Mouse (Mus musculus) Patski (cell line): ENCODE measurements at regions not wholly inside any gene's neighbourhood (a gene's known extent, or its start where the extent isn't known, plus 50 kb on each side); places are given as distances from the start of the nearest gene placed in this dataset.

Experiments used
- ATAC-seq: fragments of 100-300 bp; one replicate; pipeline ENCODE4 v1.8.0; 2021
- CTCF ChIA-PET: fragments of 350-600 bp; sonication (Branson Sonifier 250); formaldehyde crosslinking; loops from one replicate; lab custom pipeline; 2022; ENCODE audit warnings: inconsistent platforms; lab: Charles Lee
- POLR2A ChIA-PET: fragments of 350-600 bp; sonication (Branson Sonifier 250); formaldehyde crosslinking; loops from one replicate; lab custom pipeline; 2022; ENCODE audit warnings: antibody characterized with exemption, inconsistent platforms; lab: Charles Lee
- DNase-seq: peaks from one replicate; pipeline ENCODE4 v3.0.0-alpha.2; 2011; ENCODE audit warnings: low read depth, low spot score
- H3K27me3 ChIP-seq: fragments of 371-371 bp; one replicate; pipeline ENCODE4 v1.5.1; 2021
- CTCF ChIP-seq: fragments of 100-300 bp; IDR thresholded peaks from one replicate; pipeline ENCODE4 v1.5.1; 2021
- in situ Hi-C: fragments of 300-500 bp; cut with MboI; formaldehyde crosslinking; loops from 3 replicates; pipeline ENCODE4 v1.11.1; 2018; ENCODE audit warnings: low pct_unique_long_range_greater_than_20kb, mixed read lengths

- no peak for ATAC-seq
Measured at GRCm38 (mm10) chr12:50071797-50072196, 577.1 kb downstream of the Prkd1 start.

GRCm38 (mm10) chr12:50072359-50072758, 576.5 kb downstream of the Prkd1 start:
- DNase-seq = no peak
- no peak for TF ChIP-seq CTCF
- ChIA-PET CTCF (no interaction called here), POLR2A (no interaction called here)
- in situ Hi-C loops = no loop called here
- no peak for ATAC-seq
- H3K27me3 ChIP-seq = peaks cover 3% of the 10 kb centered on the region

More at GRCm38 (mm10) chr12:50071797-50072196, 577.1 kb downstream of the Prkd1 start:
- in situ Hi-C loops = no loop called here
- DNase-seq = no peak
- H3K27me3 ChIP-seq = peaks cover 3% of the 10 kb centered on the region
- CTCF ChIA-PET = no interaction called here
- no peak for TF ChIP-seq CTCF
- POLR2A ChIA-PET = no interaction called here

GRCm38 (mm10) chr12:50073684-50074083, 575.2 kb downstream of the Prkd1 start:
- CTCF ChIA-PET = no interaction called here
- in situ Hi-C loops = no loop called here

GRCm38 (mm10) chr12:50081157-50081556, 567.7 kb downstream of the Prkd1 start:
- DNase-seq = no peak
- no peak for TF ChIP-seq CTCF
- CTCF ChIA-PET = no interaction called here
- in situ Hi-C loops = no loop called here
- peaks cover 11% of the 10 kb centered on the region for H3K27me3 ChIP-seq
- no peak for ATAC-seq
- POLR2A ChIA-PET = no interaction called here

More at GRCm38 (mm10) chr12:50073684-50074083, 575.2 kb downstream of the Prkd1 start:
- peaks cover 9% of the 10 kb centered on the region for H3K27me3 ChIP-seq
- TF ChIP-seq CTCF = no peak
- POLR2A ChIA-PET = no interaction called here
- DNase-seq (no peak), ATAC-seq (no peak)

GRCm38 (mm10) chr12:50081571-50081970, 567.3 kb downstream of the Prkd1 start:
- TF ChIP-seq CTCF = no peak
- in situ Hi-C loops = no loop called here
- no peak for ATAC-seq
- POLR2A ChIA-PET = no interaction called here
- no peak for DNase-seq
- CTCF ChIA-PET = interaction anchor here (0.6 kb wide), 1 partner anchor 64 kb away, joined by 3 read pairs; no protein-coding TSS in a partner anchor
- H3K27me3 ChIP-seq = peaks cover 11% of the 10 kb centered on the region

- CTCF ChIA-PET = no interaction called here
- no peak for TF ChIP-seq CTCF
- peaks cover 9% of the 10 kb centered on the region for H3K27me3 ChIP-seq
- in situ Hi-C loops = no loop called here
- ATAC-seq = no peak
- POLR2A ChIA-PET = interaction anchor here (0.7 kb wide), 1 partner anchor 1910 kb away, joined by 3 read pairs; no protein-coding TSS in a partner anchor
- DNase-seq = no peak
Measured at GRCm38 (mm10) chr12:50084517-50084916, 564.4 kb downstream of the Prkd1 start.

- no peak for DNase-seq
- TF ChIP-seq CTCF = no peak
- ChIA-PET POLR2A (no interaction called here), CTCF (no interaction called here)
- in situ Hi-C loops = no loop called here
- no peak for ATAC-seq
- H3K27me3 ChIP-seq = no peaks in the 10 kb centered on the region
Measured at GRCm38 (mm10) chr12:50111246-50112044, 537.5 kb downstream of the Prkd1 start.

GRCm38 (mm10) chr12:50112081-50112491, 536.8 kb downstream of the Prkd1 start:
- ATAC-seq (no peak), DNase-seq (no peak)
- POLR2A ChIA-PET = no interaction called here
- TF ChIP-seq CTCF = no peak
- CTCF ChIA-PET = no interaction called here
- in situ Hi-C loops = no loop called here
- peaks cover 2% of the 10 kb centered on the region for H3K27me3 ChIP-seq

- DNase-seq = no peak
- peaks cover 28% of the 10 kb centered on the region for H3K27me3 ChIP-seq
- in situ Hi-C loops = no loop called here
- no peak for TF ChIP-seq CTCF
- ChIA-PET CTCF (no interaction called here), POLR2A (no interaction called here)
- no peak for ATAC-seq
Measured at GRCm38 (mm10) chr12:50115855-50116254, 533.0 kb downstream of the Prkd1 start.

- ATAC-seq (no peak), DNase-seq (no peak)
- POLR2A ChIA-PET = no interaction called here
- TF ChIP-seq CTCF = no peak
- peaks cover 40% of the 10 kb centered on the region for H3K27me3 ChIP-seq
- CTCF ChIA-PET = no interaction called here
- in situ Hi-C loops = no loop called here
Measured at GRCm38 (mm10) chr12:50118346-50118745, 530.6 kb downstream of the Prkd1 start.

- CTCF ChIA-PET = no interaction called here
- in situ Hi-C loops = no loop called here
- ATAC-seq (no peak), DNase-seq (no peak)
- TF ChIP-seq CTCF = no peak
- POLR2A ChIA-PET = interaction anchor here (0.6 kb wide), 1 partner anchor 49 kb away, joined by 4 read pairs; no protein-coding TSS in a partner anchor
- H3K27me3 ChIP-seq = peaks cover 41% of the 10 kb centered on the region
Measured at GRCm38 (mm10) chr12:50122145-50122544, 526.8 kb downstream of the Prkd1 start.
